Mouse (Mus musculus): Measurements from ENCODE around the gene Rps23. TPM values are rescaled to one million over a fixed set of nuclear protein-coding genes. Genes with fewer than 3 reads are reported as not detected.
A peak's percentile ranks its signal among the peaks of the same experiment; 100 is the strongest.

Gene Rps23
- polyA plus RNA-seq, 1 experiment from 2014 or later: 314 TPM

DNA sequence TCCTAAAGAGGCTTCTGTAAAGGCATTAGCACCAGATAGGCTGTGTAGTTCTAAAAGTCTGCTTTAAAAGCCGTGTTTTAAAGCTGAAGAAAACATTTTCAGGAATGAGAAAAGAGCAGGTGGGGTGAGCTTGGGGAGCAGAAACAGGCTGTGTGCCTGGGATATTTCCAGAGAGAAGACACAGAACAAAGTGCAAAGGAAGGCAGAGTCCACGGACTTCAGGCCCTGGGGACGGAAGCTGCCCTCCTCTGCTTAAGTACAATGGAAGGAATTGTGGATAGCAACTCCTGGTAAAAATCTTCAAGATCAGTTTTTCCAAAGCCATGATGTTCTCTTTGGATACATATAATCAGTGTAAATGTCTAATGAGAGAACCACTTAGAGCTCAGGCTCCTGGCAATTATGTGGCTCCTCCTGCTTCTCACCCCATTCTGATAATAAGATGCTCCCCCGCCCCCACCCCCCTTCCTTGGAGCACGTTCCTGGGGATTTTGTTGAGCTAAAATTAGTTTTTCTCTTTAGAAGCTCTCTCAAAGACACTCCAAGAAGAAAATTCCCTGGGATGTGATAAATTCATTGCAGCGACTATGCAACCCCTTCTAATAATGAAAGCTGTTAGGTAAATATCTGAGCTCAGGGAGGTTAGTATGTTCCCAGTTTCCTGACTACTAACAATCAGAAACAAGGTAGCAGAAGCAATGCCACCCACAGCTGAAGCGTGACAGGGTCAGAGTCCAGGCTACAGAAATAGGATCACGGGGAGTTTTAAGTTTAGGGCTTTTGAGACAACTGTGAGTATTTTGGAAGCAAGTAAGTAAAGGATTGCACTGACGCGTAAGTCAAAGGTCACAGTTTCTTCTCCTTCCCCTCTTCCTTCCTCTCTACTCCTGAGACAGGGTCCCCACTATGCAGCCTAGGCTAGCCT is 40.3 kb downstream of the Rps23 start:
- Histone ChIP-seq H3K27me3 (ENCODE audit: control insufficient read depth, insufficient read depth, low read length) (no peaks in the 10 kb centered on the region), H3K9ac (ENCODE audit: low read depth, low read length) (no peak overlapping the region), H3K27ac (ENCODE audit: low read depth, low read length) (no peak overlapping the region), H3K4me2 (replicated peaks; ENCODE audit: low read depth, low read length) (no peak overlapping the region), H3K4me3 (ENCODE audit: low read length) (no peak overlapping the region), H3K4me1 (ENCODE audit: control insufficient read depth, insufficient read depth, low read length) (no peaks in the 10 kb centered on the region), H3K9me3 (ENCODE audit: control insufficient read depth, low read length) (no peaks in the 10 kb centered on the region), H3K36me3 (ENCODE audit: control insufficient read depth, insufficient read depth, low read length) (no peaks in the 10 kb centered on the region)
- 69% methylated on average over 10 of the region's 10 CpGs for WGBS
- no peak for ATAC-seq (ENCODE audit: low FRiP score, low TSS enrichment)

DNA sequence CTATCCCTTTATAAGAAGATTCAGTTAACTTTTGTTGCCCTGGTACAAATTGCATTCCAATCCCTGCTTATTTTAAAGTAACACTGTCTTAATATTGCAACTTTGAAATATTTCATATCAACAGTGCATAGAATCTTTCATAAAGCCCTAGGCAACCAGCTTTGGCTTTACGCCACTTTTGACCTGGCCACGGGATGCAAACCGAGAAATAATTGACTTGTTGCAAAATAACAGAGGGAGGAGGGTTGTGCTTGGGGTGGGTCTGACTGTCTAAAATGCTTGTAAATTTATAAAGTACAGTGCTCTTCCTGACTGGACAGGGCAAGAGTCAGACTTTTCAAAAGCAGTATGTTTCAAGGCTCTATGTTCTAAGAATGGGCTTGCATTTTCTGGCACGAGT is 41.8 kb downstream of the Rps23 start:
- WGBS: 77% methylated on average over 4 of the region's 4 CpGs
- Histone ChIP-seq H3K9ac (ENCODE audit: low read depth, low read length) (no peak overlapping the region), H3K36me3 (ENCODE audit: control insufficient read depth, insufficient read depth, low read length) (no peaks in the 10 kb centered on the region), H3K9me3 (ENCODE audit: control insufficient read depth, low read length) (no peaks in the 10 kb centered on the region), H3K4me3 (ENCODE audit: low read length) (no peak overlapping the region), H3K4me1 (ENCODE audit: control insufficient read depth, insufficient read depth, low read length) (no peaks in the 10 kb centered on the region), H3K27me3 (ENCODE audit: control insufficient read depth, insufficient read depth, low read length) (no peaks in the 10 kb centered on the region), H3K4me2 (replicated peaks; ENCODE audit: low read depth, low read length) (no peak overlapping the region), H3K27ac (ENCODE audit: low read depth, low read length) (no peak overlapping the region)
- no peak for ATAC-seq (ENCODE audit: low FRiP score, low TSS enrichment)

DNA sequence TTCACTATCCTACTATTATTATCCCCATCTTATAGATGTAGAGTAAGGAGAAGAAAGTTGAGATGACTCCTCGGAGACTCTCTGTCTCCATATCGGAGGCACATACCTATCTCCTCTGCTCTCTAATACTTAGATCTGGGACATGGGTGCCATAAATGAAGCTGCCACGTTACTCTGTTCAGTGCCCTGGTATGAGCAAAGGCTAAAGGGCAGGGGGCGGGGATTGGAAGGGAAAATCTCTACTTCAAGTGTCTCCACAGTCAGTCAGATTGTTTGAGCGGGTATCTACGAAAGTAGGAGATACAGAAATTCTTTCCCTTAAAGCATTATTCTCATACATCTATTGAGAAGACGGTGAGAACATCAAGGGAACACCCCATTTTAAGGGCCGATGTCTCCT is 43.2 kb downstream of the Rps23 start:
- Histone ChIP-seq H3K4me2 (replicated peaks; ENCODE audit: low read depth, low read length) (no peak overlapping the region), H3K9me3 (ENCODE audit: control insufficient read depth, low read length) (no peaks in the 10 kb centered on the region), H3K27me3 (ENCODE audit: control insufficient read depth, insufficient read depth, low read length) (no peaks in the 10 kb centered on the region), H3K4me3 (ENCODE audit: low read length) (no peak overlapping the region), H3K9ac (ENCODE audit: low read depth, low read length) (no peak overlapping the region), H3K36me3 (ENCODE audit: control insufficient read depth, insufficient read depth, low read length) (no peaks in the 10 kb centered on the region), H3K4me1 (ENCODE audit: control insufficient read depth, insufficient read depth, low read length) (no peaks in the 10 kb centered on the region), H3K27ac (ENCODE audit: low read depth, low read length) (no peak overlapping the region)
- whole genome bisulfite sequencing: 78% methylated on average over 8 of the region's 8 CpGs
- ATAC-seq (ENCODE audit: low FRiP score, low TSS enrichment): no peak

GRCm38 (mm10) chr13:90967422-90967821 is 44.7 kb downstream of the Rps23 start:
- Histone ChIP-seq H3K9me3 (ENCODE audit: control insufficient read depth, low read length) (no peaks in the 10 kb centered on the region), H3K9ac (ENCODE audit: low read depth, low read length) (no peak overlapping the region), H3K4me3 (ENCODE audit: low read length) (no peak overlapping the region), H3K27me3 (ENCODE audit: control insufficient read depth, insufficient read depth, low read length) (no peaks in the 10 kb centered on the region), H3K36me3 (ENCODE audit: control insufficient read depth, insufficient read depth, low read length) (no peaks in the 10 kb centered on the region), H3K27ac (ENCODE audit: low read depth, low read length) (no peak overlapping the region), H3K4me2 (replicated peaks; ENCODE audit: low read depth, low read length) (no peak overlapping the region), H3K4me1 (ENCODE audit: control insufficient read depth, insufficient read depth, low read length) (no peaks in the 10 kb centered on the region)
- ATAC-seq (ENCODE audit: low FRiP score, low TSS enrichment): peak; percentile 91
- 8% methylated on average over 4 of the region's 4 CpGs for WGBS

DNA sequence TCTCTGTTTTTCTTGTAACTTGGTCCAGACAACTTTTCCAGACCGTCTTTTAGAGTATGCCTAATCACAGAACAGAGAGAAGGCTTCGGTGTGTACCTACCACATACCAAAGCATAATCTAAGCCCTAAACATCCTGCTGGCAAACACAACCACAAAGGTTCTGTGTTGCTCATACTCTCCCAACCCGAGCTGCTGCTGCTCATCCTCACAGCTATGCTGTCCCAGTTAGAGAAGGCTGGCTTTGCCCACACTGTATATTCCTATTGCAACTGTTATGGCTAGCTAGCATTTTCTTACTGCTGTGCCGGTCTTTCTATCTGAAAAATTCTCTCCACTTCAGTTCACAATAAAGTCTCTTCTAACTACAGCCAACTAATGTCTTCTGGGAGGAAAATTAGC is 46.2 kb downstream of the Rps23 start:
- Histone ChIP-seq H3K4me1 (ENCODE audit: control insufficient read depth, insufficient read depth, low read length) (no peaks in the 10 kb centered on the region), H3K27me3 (ENCODE audit: control insufficient read depth, insufficient read depth, low read length) (no peaks in the 10 kb centered on the region), H3K9me3 (ENCODE audit: control insufficient read depth, low read length) (no peaks in the 10 kb centered on the region), H3K4me2 (replicated peaks; ENCODE audit: low read depth, low read length) (no peak overlapping the region), H3K4me3 (ENCODE audit: low read length) (no peak overlapping the region), H3K36me3 (ENCODE audit: control insufficient read depth, insufficient read depth, low read length) (no peaks in the 10 kb centered on the region), H3K27ac (ENCODE audit: low read depth, low read length) (no peak overlapping the region), H3K9ac (ENCODE audit: low read depth, low read length) (no peak overlapping the region)
- WGBS: 73% methylated on average over 4 of the region's 4 CpGs
- no peak for ATAC-seq (ENCODE audit: low FRiP score, low TSS enrichment)

GRCm38 (mm10) chr13:90970259-90971017 is 47.7 kb downstream of the Rps23 start:
- no peak overlapping the region for H3K9ac ChIP-seq (ENCODE audit: low read depth, low read length)
- ATAC-seq (ENCODE audit: low FRiP score, low TSS enrichment): no peak
- no peaks in the 10 kb centered on the region for H3K4me1 ChIP-seq (ENCODE audit: control insufficient read depth, insufficient read depth, low read length)
- H3K27ac ChIP-seq (ENCODE audit: low read depth, low read length): no peak overlapping the region
- H3K4me3 ChIP-seq (ENCODE audit: low read length): no peak overlapping the region
- H3K36me3 ChIP-seq (ENCODE audit: control insufficient read depth, insufficient read depth, low read length): no peaks in the 10 kb centered on the region
- WGBS: 82% methylated on average over 10 of the region's 10 CpGs
- no peaks in the 10 kb centered on the region for H3K9me3 ChIP-seq (ENCODE audit: control insufficient read depth, low read length)
- no peak overlapping the region for H3K4me2 ChIP-seq (replicated peaks; ENCODE audit: low read depth, low read length)
- H3K27me3 ChIP-seq (ENCODE audit: control insufficient read depth, insufficient read depth, low read length): no peaks in the 10 kb centered on the region

DNA sequence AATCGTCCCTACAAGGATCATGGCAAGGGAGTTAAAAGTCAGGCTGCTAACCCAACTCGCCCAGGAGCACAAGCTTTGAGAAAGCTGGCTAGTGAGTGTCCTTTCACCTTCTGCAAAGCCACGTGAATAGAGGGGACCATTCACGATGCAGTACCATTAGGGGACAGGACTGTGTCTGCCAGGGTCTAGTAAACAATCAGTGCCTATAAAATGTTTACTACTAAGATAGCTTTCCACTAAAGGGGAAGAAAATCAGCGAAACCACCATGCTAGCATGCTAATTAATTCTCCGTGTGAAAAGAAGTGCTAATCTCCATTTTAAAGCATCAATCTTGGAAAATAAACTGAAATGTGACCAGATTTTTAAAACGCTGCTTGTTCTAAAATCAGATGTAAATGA is 50.7 kb downstream of the Rps23 start:
- Histone ChIP-seq H3K4me1 (ENCODE audit: control insufficient read depth, insufficient read depth, low read length) (no peaks in the 10 kb centered on the region), H3K27me3 (ENCODE audit: control insufficient read depth, insufficient read depth, low read length) (no peaks in the 10 kb centered on the region), H3K9ac (ENCODE audit: low read depth, low read length) (no peak overlapping the region), H3K36me3 (ENCODE audit: control insufficient read depth, insufficient read depth, low read length) (no peaks in the 10 kb centered on the region), H3K27ac (ENCODE audit: low read depth, low read length) (no peak overlapping the region), H3K4me3 (ENCODE audit: low read length) (no peak overlapping the region), H3K4me2 (replicated peaks; ENCODE audit: low read depth, low read length) (no peak overlapping the region), H3K9me3 (ENCODE audit: control insufficient read depth, low read length) (no peaks in the 10 kb centered on the region)
- no peak for ATAC-seq (ENCODE audit: low FRiP score, low TSS enrichment)
- WGBS: 56% methylated on average over 7 of the region's 7 CpGs

Measured in kidney, embryonic 14.5 days (tissue).